Mouse (Mus musculus) hindbrain, embryonic 16.5 days (tissue): ENCODE measurements around the gene Ppm1b. TPM values are rescaled to one million over a fixed set of nuclear protein-coding genes. Genes with fewer than 3 reads are reported as not detected.
A peak's percentile ranks its signal among the peaks of the same experiment; 100 is the strongest.

ENCODE experiments used
- ATAC-seq: fragments of 200-750 bp; cut with Nextera tagmentation; 2 replicates; pipeline ENCODE4 v1.8.0; 2017; ENCODE audit warnings: moderate TSS enrichment, moderate library complexity
- H3K27ac ChIP-seq: fragments of 300-500 bp; sonication (generic); 2 replicates; pipeline ENCODE4 v1.5.1; 2014; ENCODE audit warnings: low read depth, mild to moderate bottlenecking, control low read depth, low read length, moderate library complexity
- H3K27me3 ChIP-seq: fragments of 300-500 bp; sonication (generic); replicated peaks from 2 replicates; pipeline ENCODE4 v1.6.1; 2014; ENCODE audit warnings: low read length; ENCODE audit not compliant: control insufficient read depth, insufficient read depth
- H3K36me3 ChIP-seq: fragments of 300-500 bp; sonication (generic); 2 replicates; pipeline ENCODE4 v1.6.1; 2014; ENCODE audit warnings: mild to moderate bottlenecking, low read length, moderate library complexity, mixed read lengths; ENCODE audit not compliant: control insufficient read depth, insufficient read depth
- H3K4me1 ChIP-seq: fragments of 300-500 bp; sonication (generic); 2 replicates; pipeline ENCODE4 v1.6.1; 2014; ENCODE audit warnings: low read depth, low read length; ENCODE audit not compliant: control insufficient read depth, insufficient read depth
- H3K4me2 ChIP-seq: fragments of 300-500 bp; sonication (generic); 2 replicates; pipeline ENCODE4 v1.6.1; 2014; ENCODE audit warnings: mild to moderate bottlenecking, low read length, control low read depth, moderate library complexity
- H3K4me3 ChIP-seq: fragments of 300-500 bp; sonication (generic); 2 replicates; pipeline ENCODE4 v1.5.1; 2014; ENCODE audit warnings: mild to moderate bottlenecking, low read length, control low read depth, moderate library complexity
- H3K9ac ChIP-seq: fragments of 300-500 bp; sonication (generic); 2 replicates; pipeline ENCODE4 v1.6.1; 2014; ENCODE audit warnings: low read depth, mild to moderate bottlenecking, control low read depth, low read length, moderate library complexity
- H3K9me3 ChIP-seq: fragments of 300-500 bp; sonication (generic); 2 replicates; pipeline ENCODE4 v1.6.1; 2014; ENCODE audit warnings: mild to moderate bottlenecking, low read length, moderate library complexity; ENCODE audit not compliant: control insufficient read depth
- WGBS: fragments of 180-500 bp; shearing (Covaris S2); extraction: QIAGEN DNeasy Blood & Tissue Kit; methylation state at CpG from one replicate; pipeline ENCODE4 v1.1.7; 2014; 5-methylcytosine and 5-hydroxymethylcytosine counted together
- polyA plus RNA-seq: library from polyadenylated mRNA; unstranded; fragments of >200 nt; fragmentation: Nextera tagmentation; extraction: Ambion mirVana; gene quantifications from 2 replicates; pipeline ENCODE4 v1.2.1, GENCODE M21; 2015

Ppm1b gene
- polyA plus RNA-seq, 1 experiment from 2014 or later, result 74.5 TPM

GRCm38 (mm10) chr17:85067331-85067730 lies 110.8 kb downstream of the Ppm1b start:
- Histone ChIP-seq H3K27me3 (no peaks in the 10 kb centered on the region), H3K9me3 (no peaks in the 10 kb centered on the region), H3K9ac (no peak overlapping the region), H3K4me3 (no peak overlapping the region), H3K4me2 (no peak overlapping the region), H3K27ac (no peak overlapping the region), H3K4me1 (no peaks in the 10 kb centered on the region; the same call in 1 of the 2 replicates), H3K36me3 (peaks cover 64% of the 10 kb centered on the region)
- ATAC-seq, result no peak
- WGBS, result 95% methylated on average over 7 of the region's 7 CpGs

GRCm38 (mm10) chr17:85070658-85071057 lies 114.1 kb downstream of the Ppm1b start:
- Histone ChIP-seq H3K36me3 (peaks cover 46% of the 10 kb centered on the region), H3K9me3 (no peaks in the 10 kb centered on the region), H3K27me3 (no peaks in the 10 kb centered on the region), H3K9ac (no peak overlapping the region), H3K4me2 (no peak overlapping the region), H3K4me1 (no peaks in the 10 kb centered on the region; the same call in none of the 2 replicates), H3K27ac (no peak overlapping the region), H3K4me3 (no peak overlapping the region)
- 94% methylated on average over 6 of the region's 6 CpGs for WGBS
- no peak for ATAC-seq

GRCm38 (mm10) chr17:85071088-85071775 lies 114.7 kb downstream of the Ppm1b start:
- Histone ChIP-seq H3K9ac (no peak overlapping the region), H3K27ac (no peak overlapping the region), H3K4me1 (no peaks in the 10 kb centered on the region; the same call in none of the 2 replicates), H3K4me2 (no peak overlapping the region), H3K36me3 (peaks cover 45% of the 10 kb centered on the region), H3K4me3 (no peak overlapping the region), H3K9me3 (no peaks in the 10 kb centered on the region), H3K27me3 (no peaks in the 10 kb centered on the region)
- 85% methylated on average over 8 of the region's 8 CpGs for WGBS
- ATAC-seq, result 0 out of 2 replicates have a peak, but pooled peaks have one; percentile 34

GRCm38 (mm10) chr17:85072383-85072782 lies 115.8 kb downstream of the Ppm1b start:
- Histone ChIP-seq H3K9ac (no peak overlapping the region), H3K36me3 (peaks cover 46% of the 10 kb centered on the region)

DNA sequence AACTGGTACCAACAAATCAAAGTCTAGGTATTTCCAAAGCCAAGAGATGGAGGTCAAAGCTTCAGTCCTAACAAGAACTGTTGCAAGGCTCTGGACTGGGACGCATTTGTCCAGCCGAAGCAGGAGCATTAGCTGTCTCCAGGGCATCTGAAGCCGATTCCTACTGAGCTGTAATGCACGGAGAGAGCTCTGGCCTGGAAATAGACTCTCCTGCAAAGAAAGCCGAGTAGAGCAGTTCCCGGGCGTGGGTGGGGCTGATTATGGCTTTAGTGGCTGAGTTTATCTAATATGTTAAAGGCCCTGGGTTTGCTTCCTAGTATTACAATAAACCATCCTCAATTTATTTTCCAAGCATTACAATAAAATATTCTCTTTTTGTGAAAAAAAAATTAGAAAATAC lies 116.7 kb downstream of the Ppm1b start:
- ATAC-seq, result no peak
- no peaks in the 10 kb centered on the region; the same call in none of the 2 replicates for H3K4me1 ChIP-seq
- H3K36me3 ChIP-seq, result peaks cover 50% of the 10 kb centered on the region
- H3K9ac ChIP-seq, result no peak overlapping the region
- no peaks in the 10 kb centered on the region for H3K27me3 ChIP-seq
- WGBS, result 54% methylated on average over 7 of the region's 7 CpGs
- H3K9me3 ChIP-seq, result no peaks in the 10 kb centered on the region
- no peak overlapping the region for H3K4me3 ChIP-seq
- no peak overlapping the region for H3K4me2 ChIP-seq
- H3K27ac ChIP-seq, result no peak overlapping the region

More at GRCm38 (mm10) chr17:85072383-85072782, 115.8 kb downstream of the Ppm1b start:
- no peak overlapping the region for H3K4me3 ChIP-seq
- peak; percentile 6; the same call in 1 of the 2 replicates for ATAC-seq
- no peak overlapping the region for H3K4me2 ChIP-seq
- H3K4me1 ChIP-seq, result no peaks in the 10 kb centered on the region; the same call in none of the 2 replicates
- 33% methylated on average over 11 of the region's 11 CpGs for WGBS
- no peak overlapping the region for H3K27ac ChIP-seq
- H3K9me3 ChIP-seq, result no peaks in the 10 kb centered on the region
- no peaks in the 10 kb centered on the region for H3K27me3 ChIP-seq

Other genes with a start within 250 kb of the Ppm1b start
- 43.4 and 50.2 TPM in 2 replicates for gene Lrpprc, start 166.0 kb upstream of the Ppm1b start, polyA plus RNA-seq
- gene Slc3a1, start 71.6 kb downstream of the Ppm1b start, polyA plus RNA-seq, result 0.09 and 0.17 TPM in 2 replicates
- 131 and 151 TPM in 2 replicates for gene Prepl, start 133.5 kb downstream of the Ppm1b start, polyA plus RNA-seq
- 20.1 and 22.9 TPM in 2 replicates for gene Camkmt, start 133.8 kb downstream of the Ppm1b start, polyA plus RNA-seq